Mouse (Mus musculus): ENCODE results near the gene Arl5b. TPM values are rescaled to one million over a fixed set of nuclear protein-coding genes. Genes with fewer than 3 reads are reported as not detected.

Arl5b gene
- polyA plus RNA-seq (2015; fragmentation: Nextera tagmentation; extraction: Ambion mirVana) = 25.9 and 28.2 TPM in 2 replicates

DNA sequence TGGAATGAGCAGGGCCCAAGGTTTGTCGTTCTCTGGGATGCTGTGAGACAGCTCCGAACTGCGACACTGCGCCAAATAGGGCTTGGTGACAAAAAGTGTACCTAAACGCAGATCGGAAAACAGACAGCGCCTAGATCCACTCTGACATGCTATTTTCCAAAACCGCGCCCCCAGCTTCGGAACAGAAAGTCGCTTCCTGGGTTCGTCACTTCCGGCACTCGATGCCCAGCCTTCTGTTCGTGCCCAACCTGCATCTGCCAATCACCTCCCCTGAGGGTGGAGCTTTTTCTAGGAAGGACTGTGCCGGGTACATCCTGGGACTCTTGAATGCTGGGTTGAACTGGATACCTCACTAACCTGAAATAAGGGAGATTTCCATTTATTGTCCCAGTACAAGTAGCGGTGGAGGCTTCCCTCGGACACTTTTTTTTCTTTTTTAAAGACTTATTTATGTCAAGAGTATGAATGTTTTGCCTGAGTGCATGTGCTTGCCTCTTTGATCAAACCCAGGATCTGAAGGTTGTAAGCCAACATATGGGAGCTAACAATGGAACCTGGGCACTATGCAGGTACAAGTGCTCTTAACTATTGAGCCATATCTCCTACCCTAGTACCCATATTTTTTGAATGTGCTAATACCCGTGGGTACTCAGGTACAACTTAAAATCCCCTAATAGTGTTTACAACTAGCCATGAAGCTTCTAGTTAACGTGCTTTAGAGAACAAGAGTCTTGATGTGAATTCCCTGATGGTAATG, at the start of gene Arl5b:
Gene Arl5b (plus strand): TSS at position 279 of the 757 bp plus-strand sequence.
- peak within 1 kb of the TSS; percentile 73 for H3K4me3 ChIP-seq (ENCODE audit: low read length)
- peak within 1 kb of the TSS; percentile 39; the same call in 1 of the 2 replicates for H3K27ac ChIP-seq (ENCODE audit: low read depth, low read length)
- H3K9ac ChIP-seq (ENCODE audit: low read depth, low read length) = peak within 1 kb of the TSS; percentile 64
- no peaks in the 10 kb centered on the region for H3K27me3 ChIP-seq (replicated peaks; ENCODE audit: control insufficient read depth, insufficient read depth, low read length)
- H3K4me2 ChIP-seq (ENCODE audit: low read length) = peak within 1 kb of the TSS; percentile 73
- peaks cover 3% of the 10 kb centered on the region; the same call in 1 of the 2 replicates for H3K36me3 ChIP-seq (ENCODE audit: control insufficient read depth, insufficient read depth, low read length)
- H3K4me1 ChIP-seq (ENCODE audit: control insufficient read depth, insufficient read depth, low read depth, low read length) = peaks cover 7% of the 10 kb centered on the region
- no peaks in the 10 kb centered on the region for H3K9me3 ChIP-seq (ENCODE audit: control insufficient read depth, low read length)
- peak; percentile 99 for ATAC-seq
- 7% methylated on average over 20 of the region's 20 CpGs for WGBS

DNA sequence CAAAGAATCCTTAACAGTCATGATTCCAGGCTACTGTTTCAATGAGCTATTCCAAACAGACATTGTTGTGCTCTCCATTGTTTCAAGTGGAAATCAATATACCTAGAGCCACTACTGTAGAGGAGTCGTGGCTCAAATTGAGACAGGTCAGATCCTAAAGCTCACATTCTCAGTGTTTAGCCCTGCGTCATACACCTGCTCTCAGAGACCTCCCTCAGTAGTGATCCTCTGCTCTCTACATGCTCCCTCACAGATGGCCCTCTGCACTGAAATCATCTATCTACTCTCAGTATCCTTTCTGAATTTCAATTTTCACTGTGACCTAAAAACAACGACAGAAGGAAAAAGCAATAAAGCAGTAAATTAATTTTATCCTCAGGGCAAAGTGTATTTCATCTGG, 41.7 kb upstream of the Arl5b start:
- no peaks in the 10 kb centered on the region for H3K27me3 ChIP-seq (replicated peaks; ENCODE audit: control insufficient read depth, insufficient read depth, low read length)
- H3K9me3 ChIP-seq (ENCODE audit: control insufficient read depth, low read length) = peaks cover 3% of the 10 kb centered on the region; the same call in 1 of the 2 replicates
- no peak overlapping the region for H3K4me2 ChIP-seq (ENCODE audit: low read length)
- 80% methylated on average over 3 of the region's 3 CpGs for WGBS
- H3K9ac ChIP-seq (ENCODE audit: low read depth, low read length) = no peak overlapping the region
- no peaks in the 10 kb centered on the region for H3K4me1 ChIP-seq (ENCODE audit: control insufficient read depth, insufficient read depth, low read depth, low read length)
- ATAC-seq = peak; percentile 52; the same call in 1 of the 2 replicates
- no peak overlapping the region for H3K4me3 ChIP-seq (ENCODE audit: low read length)
- no peak overlapping the region for H3K27ac ChIP-seq (ENCODE audit: low read depth, low read length)
- 0 out of 2 replicates have a peak, but pooled peaks cover 4% of the 10 kb centered on the region for H3K36me3 ChIP-seq (ENCODE audit: control insufficient read depth, insufficient read depth, low read length)

DNA sequence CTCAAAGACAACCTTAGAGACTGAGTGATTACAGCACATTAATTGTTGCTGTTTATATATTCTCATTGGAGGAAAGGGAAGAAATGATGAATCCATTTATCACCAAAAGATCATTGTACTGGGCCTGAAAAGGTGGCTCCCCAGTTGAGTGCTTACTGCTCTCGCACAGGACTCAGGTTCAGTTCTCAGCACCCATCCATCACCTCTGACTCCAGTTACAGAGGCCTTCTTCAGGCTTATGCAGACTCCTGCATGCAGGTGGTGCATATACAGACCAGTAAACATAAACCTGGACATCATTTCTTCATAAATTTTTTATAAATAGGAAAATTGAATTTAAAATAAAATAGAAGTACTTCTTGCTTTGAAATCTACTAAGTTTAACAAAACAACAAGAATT, 41.1 kb upstream of the Arl5b start:
- no peak overlapping the region for H3K9ac ChIP-seq (ENCODE audit: low read depth, low read length)
- H3K4me2 ChIP-seq (ENCODE audit: low read length) = no peak overlapping the region
- 0 out of 2 replicates have a peak, but pooled peaks cover 4% of the 10 kb centered on the region for H3K36me3 ChIP-seq (ENCODE audit: control insufficient read depth, insufficient read depth, low read length)
- no peaks in the 10 kb centered on the region for H3K27me3 ChIP-seq (replicated peaks; ENCODE audit: control insufficient read depth, insufficient read depth, low read length)
- no peak overlapping the region for H3K27ac ChIP-seq (ENCODE audit: low read depth, low read length)
- H3K4me1 ChIP-seq (ENCODE audit: control insufficient read depth, insufficient read depth, low read depth, low read length) = no peaks in the 10 kb centered on the region
- WGBS = 83% methylated on average over 1 of the region's 1 CpGs
- H3K9me3 ChIP-seq (ENCODE audit: control insufficient read depth, low read length) = peaks cover 3% of the 10 kb centered on the region; the same call in 1 of the 2 replicates
- no peak overlapping the region for H3K4me3 ChIP-seq (ENCODE audit: low read length)
- no peak for ATAC-seq

DNA sequence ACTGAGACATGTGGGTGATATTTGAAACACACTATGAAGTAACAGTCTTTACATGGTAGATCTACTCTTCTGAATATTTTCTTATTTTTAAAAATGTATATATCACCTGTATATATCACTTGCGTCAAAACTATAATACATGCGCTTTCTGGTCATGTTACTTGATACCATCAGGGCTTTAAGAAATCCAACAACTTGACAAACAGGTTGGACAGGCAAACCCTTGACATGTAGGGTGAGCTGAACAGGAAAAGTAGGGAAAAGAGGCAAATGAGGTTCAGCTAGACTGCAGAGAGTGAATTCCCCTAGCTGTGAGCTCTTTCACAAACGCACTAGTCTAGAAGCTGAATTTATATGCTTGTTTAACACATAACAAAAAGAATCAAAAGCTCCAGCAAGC, 22.4 kb upstream of the Arl5b start:
- H3K4me1 ChIP-seq (ENCODE audit: control insufficient read depth, insufficient read depth, low read depth, low read length) = no peaks in the 10 kb centered on the region
- no peak overlapping the region for H3K27ac ChIP-seq (ENCODE audit: low read depth, low read length)
- H3K9me3 ChIP-seq (ENCODE audit: control insufficient read depth, low read length) = no peaks in the 10 kb centered on the region
- no peaks in the 10 kb centered on the region for H3K27me3 ChIP-seq (replicated peaks; ENCODE audit: control insufficient read depth, insufficient read depth, low read length)
- 0 out of 2 replicates have a peak, but pooled peaks cover 2% of the 10 kb centered on the region for H3K36me3 ChIP-seq (ENCODE audit: control insufficient read depth, insufficient read depth, low read length)
- no peak for ATAC-seq
- no peak overlapping the region for H3K9ac ChIP-seq (ENCODE audit: low read depth, low read length)
- WGBS = 91% methylated on average over 3 of the region's 3 CpGs
- no peak overlapping the region for H3K4me2 ChIP-seq (ENCODE audit: low read length)
- no peak overlapping the region for H3K4me3 ChIP-seq (ENCODE audit: low read length)

DNA sequence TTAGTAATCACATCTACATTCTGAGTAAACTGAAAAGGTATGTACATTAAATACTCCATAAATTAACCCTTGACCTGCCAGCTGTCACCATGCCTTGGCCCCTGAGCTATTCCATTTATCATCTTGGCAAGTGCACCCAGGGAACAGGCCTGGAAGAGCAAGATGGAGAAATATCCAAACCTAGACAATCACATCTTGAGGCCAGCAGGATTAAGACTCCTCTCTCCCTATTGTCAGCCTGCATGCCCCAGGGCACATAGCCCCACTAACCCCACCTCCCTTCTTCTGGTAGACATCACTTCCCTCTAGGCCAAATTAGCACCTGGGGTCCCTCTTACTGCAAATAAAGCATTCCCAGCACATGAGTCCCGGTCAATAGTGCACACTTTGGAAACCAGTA, 21.4 kb upstream of the Arl5b start:
- H3K27ac ChIP-seq (ENCODE audit: low read depth, low read length) = no peak overlapping the region
- H3K9ac ChIP-seq (ENCODE audit: low read depth, low read length) = no peak overlapping the region
- ATAC-seq = no peak
- no peaks in the 10 kb centered on the region for H3K4me1 ChIP-seq (ENCODE audit: control insufficient read depth, insufficient read depth, low read depth, low read length)
- no peaks in the 10 kb centered on the region for H3K9me3 ChIP-seq (ENCODE audit: control insufficient read depth, low read length)
- H3K36me3 ChIP-seq (ENCODE audit: control insufficient read depth, insufficient read depth, low read length) = peaks cover 5% of the 10 kb centered on the region
- no peaks in the 10 kb centered on the region for H3K27me3 ChIP-seq (replicated peaks; ENCODE audit: control insufficient read depth, insufficient read depth, low read length)
- 74% methylated on average over 1 of the region's 1 CpGs for WGBS
- H3K4me3 ChIP-seq (ENCODE audit: low read length) = no peak overlapping the region
- H3K4me2 ChIP-seq (ENCODE audit: low read length) = no peak overlapping the region

DNA sequence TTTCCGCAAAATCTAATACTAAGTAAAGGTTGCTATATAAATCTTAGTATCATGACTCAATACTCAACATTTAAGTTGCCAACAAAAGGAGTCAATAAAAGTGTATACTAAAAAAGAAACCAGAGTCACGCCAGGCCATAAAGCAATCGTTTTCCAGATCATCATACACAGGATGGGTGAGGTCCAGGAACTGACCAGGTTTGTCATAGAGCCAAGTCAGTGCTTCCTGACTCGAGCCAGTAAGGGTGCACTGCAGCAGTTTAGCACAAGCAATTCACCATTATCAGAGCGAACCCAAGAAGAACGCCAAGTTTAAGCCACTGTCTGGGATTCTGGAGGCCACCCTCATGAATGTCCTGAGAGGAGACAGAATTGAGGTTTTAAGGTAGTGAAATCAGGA, 10.5 kb upstream of the Arl5b start:
- Histone ChIP-seq H3K27ac (ENCODE audit: low read depth, low read length) (no peak overlapping the region), H3K36me3 (ENCODE audit: control insufficient read depth, insufficient read depth, low read length) (no peaks in the 10 kb centered on the region; the same call in 1 of the 2 replicates), H3K9ac (ENCODE audit: low read depth, low read length) (no peak overlapping the region), H3K4me1 (ENCODE audit: control insufficient read depth, insufficient read depth, low read depth, low read length) (no peaks in the 10 kb centered on the region), H3K27me3 (replicated peaks; ENCODE audit: control insufficient read depth, insufficient read depth, low read length) (no peaks in the 10 kb centered on the region), H3K4me3 (ENCODE audit: low read length) (no peak overlapping the region), H3K9me3 (ENCODE audit: control insufficient read depth, low read length) (no peaks in the 10 kb centered on the region), H3K4me2 (ENCODE audit: low read length) (no peak overlapping the region)
- ATAC-seq = no peak
- WGBS = 89% methylated on average over 6 of the region's 6 CpGs

DNA sequence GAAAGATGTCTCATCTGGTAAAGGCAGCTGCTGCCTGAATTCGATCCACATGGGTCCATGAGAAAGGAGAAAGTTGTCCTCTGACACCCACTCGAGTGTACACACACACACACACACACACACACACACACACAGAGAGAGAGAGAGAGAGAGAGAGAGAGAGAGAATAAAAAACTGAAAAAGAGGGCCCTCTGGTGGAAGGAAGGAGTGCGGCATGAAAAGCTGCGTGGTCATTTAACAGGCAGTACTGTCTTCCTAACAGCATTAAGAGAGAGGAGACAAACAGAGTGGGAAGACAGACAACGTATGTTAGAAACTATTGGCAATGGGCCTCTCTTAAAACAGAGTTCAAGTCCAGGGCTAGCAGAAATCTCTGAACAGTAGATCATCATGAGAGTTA, 8.9 kb upstream of the Arl5b start:
- Histone ChIP-seq H3K4me2 (ENCODE audit: low read length) (no peak overlapping the region), H3K9me3 (ENCODE audit: control insufficient read depth, low read length) (no peaks in the 10 kb centered on the region), H3K27ac (ENCODE audit: low read depth, low read length) (no peak overlapping the region), H3K36me3 (ENCODE audit: control insufficient read depth, insufficient read depth, low read length) (no peaks in the 10 kb centered on the region; the same call in 1 of the 2 replicates), H3K4me3 (ENCODE audit: low read length) (no peak overlapping the region), H3K9ac (ENCODE audit: low read depth, low read length) (no peak overlapping the region), H3K4me1 (ENCODE audit: control insufficient read depth, insufficient read depth, low read depth, low read length) (no peaks in the 10 kb centered on the region), H3K27me3 (replicated peaks; ENCODE audit: control insufficient read depth, insufficient read depth, low read length) (no peaks in the 10 kb centered on the region)
- no peak for ATAC-seq
- WGBS = 54% methylated on average over 5 of the region's 5 CpGs

DNA sequence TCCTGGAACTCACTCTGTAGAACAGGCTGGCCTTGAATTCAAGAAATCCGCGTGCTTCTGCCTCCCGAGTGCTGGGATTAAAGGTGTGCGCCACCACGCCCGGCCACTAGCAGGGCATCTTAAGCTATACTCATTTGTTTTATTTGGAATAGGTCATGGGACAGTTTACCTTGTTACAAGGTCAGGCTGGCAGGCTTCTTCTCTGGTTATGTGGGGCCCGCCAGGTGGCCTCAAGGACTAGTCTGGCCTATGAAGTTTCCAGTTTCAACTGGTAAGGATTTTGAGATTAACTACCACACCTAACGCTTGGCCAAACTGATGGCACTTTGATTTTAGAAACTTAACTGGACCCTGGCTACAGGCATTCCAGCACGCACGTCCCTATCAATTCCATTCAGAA, 5.3 kb downstream of the Arl5b start:
- Histone ChIP-seq H3K4me3 (ENCODE audit: low read length) (peak overlapping the region; percentile 67), H3K36me3 (ENCODE audit: control insufficient read depth, insufficient read depth, low read length) (no peaks in the 10 kb centered on the region), H3K4me2 (ENCODE audit: low read length) (peak overlapping the region; percentile 64), H3K27ac (ENCODE audit: low read depth, low read length) (peak overlapping the region; percentile 91), H3K27me3 (replicated peaks; ENCODE audit: control insufficient read depth, insufficient read depth, low read length) (no peaks in the 10 kb centered on the region), H3K4me1 (ENCODE audit: control insufficient read depth, insufficient read depth, low read depth, low read length) (peaks cover 13% of the 10 kb centered on the region), H3K9ac (ENCODE audit: low read depth, low read length) (peak overlapping the region; percentile 83), H3K9me3 (ENCODE audit: control insufficient read depth, low read length) (no peaks in the 10 kb centered on the region)
- no peak for ATAC-seq
- 28% methylated on average over 10 of the region's 10 CpGs for WGBS

DNA sequence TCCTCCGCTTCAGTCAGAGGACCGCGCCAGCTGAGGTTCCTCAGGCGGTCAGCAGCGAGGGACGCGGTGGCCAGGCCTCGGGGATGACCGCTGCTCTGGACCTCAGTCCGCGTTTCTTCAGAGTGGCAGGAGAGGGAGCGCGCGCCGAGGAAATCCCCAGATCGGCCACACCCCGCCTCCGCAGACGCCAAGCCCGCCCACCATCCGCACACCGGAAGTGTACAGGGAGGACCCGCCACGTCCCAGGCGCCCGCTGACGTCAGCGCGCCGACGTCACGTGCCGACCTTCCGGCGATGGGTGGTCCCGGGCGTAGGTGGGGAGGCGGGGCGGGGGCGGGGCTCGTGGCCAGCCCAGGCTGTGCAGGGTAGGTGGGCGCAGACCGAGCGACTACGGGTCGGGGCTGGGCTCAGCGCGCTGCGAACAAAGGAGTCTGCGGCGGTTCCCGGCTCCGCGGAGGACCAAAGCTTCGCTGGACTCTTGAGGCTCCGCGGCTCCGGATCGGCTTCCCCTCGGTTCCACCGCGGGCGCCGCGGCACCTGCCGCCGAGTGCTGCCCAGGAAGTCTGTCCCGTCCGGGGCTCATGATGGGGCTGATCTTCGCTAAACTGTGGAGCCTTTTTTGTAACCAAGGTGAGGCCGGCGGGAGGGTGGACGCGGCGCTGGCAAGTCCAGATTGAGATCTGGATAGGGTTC, 5.9 kb downstream of the Arl5b start, which contains the start of gene Nsun6:
Gene Nsun6 (minus strand): TSS at position 125 of the 693 bp plus-strand sequence.
- WGBS = under 1% methylated on average over 70 of the region's 75 CpGs
- H3K4me3 ChIP-seq (ENCODE audit: low read length) = peak within 1 kb of the TSS; percentile 67
- peak within 1 kb of the TSS; percentile 93 for H3K27ac ChIP-seq (ENCODE audit: low read depth, low read length)
- H3K36me3 ChIP-seq (ENCODE audit: control insufficient read depth, insufficient read depth, low read length) = no peaks in the 10 kb centered on the region
- H3K4me2 ChIP-seq (ENCODE audit: low read length) = peak within 1 kb of the TSS; percentile 71
- peak within 1 kb of the TSS; percentile 92 for H3K9ac ChIP-seq (ENCODE audit: low read depth, low read length)
- no peaks in the 10 kb centered on the region for H3K27me3 ChIP-seq (replicated peaks; ENCODE audit: control insufficient read depth, insufficient read depth, low read length)
- ATAC-seq = peak; percentile 99
- no peaks in the 10 kb centered on the region for H3K9me3 ChIP-seq (ENCODE audit: control insufficient read depth, low read length)
- peaks cover 13% of the 10 kb centered on the region for H3K4me1 ChIP-seq (ENCODE audit: control insufficient read depth, insufficient read depth, low read depth, low read length)

Measured in hindbrain, embryonic 16.5 days (tissue).